Mouse (Mus musculus) bone marrow macrophage, adult 2 months (primary cell): ENCODE measurements around the gene Cyb561d1. TPM values are rescaled to one million over a fixed set of nuclear protein-coding genes. Genes with fewer than 3 reads are reported as not detected.
A peak's percentile ranks its signal among the peaks of the same experiment; 100 is the strongest.
"Not testable (repeated sequence)": the region's sequence is repeated elsewhere in the genome, so short reads cannot be mapped to it uniquely, and the experiment has no call there.

Experiments
- H3K27ac ChIP-seq: 2 replicates; pipeline ENCODE4 v1.5.1; 2012; ENCODE audit warnings: low read depth, low read length; ENCODE audit not compliant: insufficient read depth
- H3K4me1 ChIP-seq: 2 replicates; pipeline ENCODE4 v1.6.1; 2012; ENCODE audit warnings: low read length; ENCODE audit not compliant: control insufficient read depth, insufficient read depth
- H3K4me3 ChIP-seq: 2 replicates; pipeline ENCODE4 v1.5.1; 2012; ENCODE audit warnings: mild to moderate bottlenecking, low read length, moderate library complexity; ENCODE audit not compliant: insufficient read depth
- CTCF ChIP-seq: IDR thresholded peaks from 2 replicates; pipeline ENCODE4 v1.5.1; 2012; ENCODE audit warnings: low read depth, mild to moderate bottlenecking, low read length, moderate library complexity
- POLR2A ChIP-seq: IDR thresholded peaks from 2 replicates; pipeline ENCODE4 v1.6.1; 2012; ENCODE audit warnings: mild to moderate bottlenecking, low read depth, low read length, borderline replicate concordance
- polyA plus RNA-seq: library from polyadenylated mRNA; stranded (reverse); fragments of >200 nt; gene quantifications from 2 replicates; pipeline ENCODE4 v1.2.4, GENCODE M21; 2012; ENCODE audit not compliant: missing spikeins, insufficient read depth, insufficient read length

Cyb561d1 gene
- 10.1 and 11.6 TPM in 2 replicates for polyA plus RNA-seq

DNA sequence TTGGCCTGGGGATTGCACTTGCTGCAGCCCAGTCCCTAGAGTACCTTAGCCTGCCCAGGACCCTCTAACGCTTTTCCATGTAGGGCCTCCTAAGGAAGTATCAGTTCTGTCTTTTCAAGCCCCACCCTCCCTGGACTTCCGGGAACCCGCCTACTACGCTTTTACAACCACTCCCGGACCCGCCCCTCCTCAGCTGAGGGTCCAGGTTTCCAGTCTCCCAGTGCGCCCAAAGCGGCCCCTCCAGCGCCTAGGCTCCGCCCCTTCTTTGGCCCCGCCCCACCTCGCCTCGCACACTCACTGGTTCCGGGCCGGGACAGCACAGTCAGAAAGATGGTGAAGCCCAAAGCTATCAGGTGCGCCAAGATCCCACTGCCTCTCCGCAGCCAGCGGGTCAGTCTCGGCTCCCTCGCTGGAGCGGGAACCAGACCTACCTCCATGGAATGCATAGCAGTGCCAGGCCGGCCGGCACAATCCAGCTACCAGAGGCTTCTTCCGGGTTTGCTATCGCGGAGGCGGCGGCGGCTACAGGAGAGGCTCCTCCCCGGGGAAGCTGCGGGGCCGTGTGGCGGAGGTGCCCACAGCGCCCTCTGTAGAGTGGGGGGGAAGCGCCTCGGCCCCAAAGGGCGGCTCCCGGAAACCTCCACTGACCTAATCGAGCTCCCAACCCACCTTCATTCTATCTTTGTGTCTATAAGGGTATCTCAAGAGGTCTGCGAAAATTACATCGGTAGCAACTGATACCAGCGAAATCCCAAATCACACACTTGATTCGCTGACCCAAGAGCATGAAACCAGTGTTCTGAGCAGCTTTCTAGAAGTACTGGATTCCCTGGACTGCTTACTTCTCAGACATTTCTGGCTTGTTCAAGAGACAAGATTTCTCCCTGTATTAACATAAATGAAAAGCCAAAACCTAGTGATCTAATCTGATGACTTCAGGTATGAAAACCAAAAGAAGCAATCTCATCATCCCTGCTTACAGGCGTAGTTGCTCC is at the start of gene Cyb561d1:
Gene Cyb561d1 (minus strand): TSS at position 884 of the 995 bp plus-strand sequence.
- peak; percentile 31; the same call in 1 of the 2 replicates for TF ChIP-seq CTCF
- TF ChIP-seq POLR2A = 0 out of 2 replicates have a peak, but pooled peaks have one; percentile 73
- Histone ChIP-seq H3K27ac (peak within 1 kb of the TSS; percentile 92), H3K4me3 (peak within 1 kb of the TSS; percentile 98), H3K4me1 (peaks cover 13% of the 10 kb centered on the region)

DNA sequence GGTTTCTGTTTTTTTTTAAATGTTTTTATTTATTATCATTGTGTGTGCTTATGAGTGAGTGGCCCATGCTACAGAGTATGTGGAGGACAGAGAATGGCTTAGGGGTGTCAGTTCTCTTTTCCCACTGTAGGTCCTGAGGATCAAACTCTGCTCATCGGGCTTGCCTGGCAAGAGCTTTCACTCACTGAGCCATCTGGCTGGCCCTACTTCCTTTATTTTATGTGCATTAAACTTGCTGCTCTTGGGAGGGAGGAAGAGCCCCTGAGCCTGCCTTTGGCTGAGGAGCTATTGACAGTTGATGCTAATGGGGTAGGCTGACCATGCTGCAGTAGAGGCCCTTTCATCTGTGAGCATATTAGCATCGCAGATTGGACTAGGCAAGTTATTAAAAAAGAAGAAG is 45.8 kb upstream of the Cyb561d1 start:
- Histone ChIP-seq H3K4me3 (no peak overlapping the region), H3K4me1 (peaks cover 8% of the 10 kb centered on the region), H3K27ac (no peak overlapping the region)
- TF ChIP-seq CTCF = no peak
- TF ChIP-seq POLR2A = no peak

DNA sequence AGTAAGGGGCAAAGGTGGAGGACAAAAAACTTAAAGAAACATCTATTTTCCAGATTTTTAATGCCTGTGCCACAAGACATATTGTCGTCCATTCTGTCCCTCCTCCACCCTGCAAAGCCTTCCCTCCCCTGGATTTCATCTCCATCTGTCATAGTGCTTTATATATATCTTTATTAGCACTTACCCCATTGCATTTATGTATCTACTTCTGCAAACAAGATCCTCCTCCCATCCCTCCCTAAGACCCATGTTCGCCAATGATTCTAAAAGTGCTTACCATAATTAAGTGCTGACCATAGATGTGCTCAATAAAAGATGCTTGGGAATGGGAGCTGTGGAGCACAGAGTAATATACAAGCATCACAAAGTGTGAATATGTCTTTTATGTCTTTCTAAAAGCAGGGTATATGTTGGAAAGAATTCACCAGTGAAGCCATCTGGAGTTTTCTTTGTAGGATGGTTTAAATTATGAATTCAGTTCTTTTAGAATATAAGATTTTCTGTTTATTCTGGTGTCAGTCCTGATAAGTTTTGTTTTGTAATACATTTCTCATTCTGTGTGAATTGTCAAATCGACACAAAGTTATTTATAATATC is 40.3 kb upstream of the Cyb561d1 start:
- Histone ChIP-seq H3K4me3 (no peak overlapping the region), H3K27ac (no peak overlapping the region), H3K4me1 (no peaks in the 10 kb centered on the region; the same call in 1 of the 2 replicates)
- TF ChIP-seq POLR2A = no peak
- no peak for TF ChIP-seq CTCF

DNA sequence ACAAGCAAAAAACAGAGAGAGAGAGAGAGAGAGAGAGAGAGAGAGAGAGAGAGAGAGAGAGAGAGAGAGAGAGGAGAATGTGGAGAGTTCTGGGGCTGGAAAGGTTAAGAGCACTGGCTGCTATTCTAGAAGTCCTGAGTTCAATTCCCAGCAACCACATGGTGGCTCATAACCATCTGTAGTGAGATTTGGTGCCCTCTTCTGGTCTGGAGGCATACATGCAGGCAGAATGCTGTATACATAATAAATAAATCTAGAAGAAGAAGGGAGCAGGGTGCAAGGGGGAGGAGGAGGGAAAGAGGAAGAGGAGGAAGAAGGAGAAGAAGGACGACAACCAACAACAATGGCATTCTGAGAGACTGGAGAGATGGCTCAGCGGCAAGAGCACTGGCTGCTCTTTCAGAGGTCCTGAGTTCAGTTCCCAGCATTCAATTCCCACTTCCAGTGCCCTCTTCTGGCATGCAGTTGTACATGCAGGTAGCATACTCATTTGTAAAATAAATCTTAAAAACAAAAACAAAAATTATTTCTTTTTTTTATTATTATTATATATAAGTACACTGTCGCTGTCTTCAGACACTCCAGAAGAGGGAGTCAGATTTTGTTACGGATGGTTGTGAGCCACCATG is 36.6 kb upstream of the Cyb561d1 start:
- H3K27ac ChIP-seq, H3K4me3 ChIP-seq: not testable (repeated sequence)
- peaks cover 10% of the 10 kb centered on the region for H3K4me1 ChIP-seq
- TF ChIP-seq CTCF = peak; percentile 29; the same call in 1 of the 2 replicates

DNA sequence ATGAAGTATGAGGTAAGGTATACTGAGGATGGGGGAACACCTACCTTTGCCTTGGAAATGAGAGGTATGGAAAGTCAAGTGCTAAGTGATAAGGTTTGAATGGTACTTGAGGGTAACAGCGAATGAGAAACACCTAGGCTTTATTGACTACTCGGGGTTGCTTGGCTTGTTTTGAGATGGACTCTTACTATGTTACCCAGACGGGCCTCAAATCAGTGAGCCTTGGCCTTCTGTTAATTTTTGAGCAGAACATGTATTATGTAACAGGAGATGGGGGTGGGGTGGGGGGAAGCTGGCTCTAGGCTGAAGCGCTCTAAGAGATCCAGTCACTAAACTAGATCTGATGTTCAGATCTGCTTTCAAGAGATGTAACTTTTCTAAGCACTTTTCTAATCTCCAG is 30.6 kb upstream of the Cyb561d1 start:
- H3K4me3 ChIP-seq = no peak overlapping the region
- H3K27ac ChIP-seq = peak overlapping the region; percentile 69
- peaks cover 19% of the 10 kb centered on the region for H3K4me1 ChIP-seq
- TF ChIP-seq POLR2A (no peak), CTCF (no peak)

DNA sequence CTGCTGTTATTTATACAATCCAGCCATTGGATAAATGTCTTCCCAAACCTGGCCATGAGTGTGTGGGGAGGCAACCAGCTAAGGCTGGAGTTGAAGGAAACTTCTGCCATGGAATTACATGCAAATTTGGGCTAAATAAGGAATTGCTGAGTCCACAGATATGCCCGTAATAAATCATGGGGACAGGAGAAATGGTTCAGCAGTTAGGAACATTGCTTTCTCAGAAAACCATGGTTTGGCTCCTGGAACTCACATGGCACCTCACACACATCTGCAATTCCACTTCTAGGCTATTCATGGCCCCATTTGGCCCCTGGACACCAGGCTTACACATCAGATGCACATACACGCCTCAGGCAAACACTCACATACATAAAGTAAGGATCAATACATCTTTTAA is 26.5 kb upstream of the Cyb561d1 start:
- TF ChIP-seq POLR2A (no peak), CTCF (no peak)
- no peak overlapping the region for H3K4me3 ChIP-seq
- H3K4me1 ChIP-seq = peaks cover 8% of the 10 kb centered on the region
- no peak overlapping the region for H3K27ac ChIP-seq

DNA sequence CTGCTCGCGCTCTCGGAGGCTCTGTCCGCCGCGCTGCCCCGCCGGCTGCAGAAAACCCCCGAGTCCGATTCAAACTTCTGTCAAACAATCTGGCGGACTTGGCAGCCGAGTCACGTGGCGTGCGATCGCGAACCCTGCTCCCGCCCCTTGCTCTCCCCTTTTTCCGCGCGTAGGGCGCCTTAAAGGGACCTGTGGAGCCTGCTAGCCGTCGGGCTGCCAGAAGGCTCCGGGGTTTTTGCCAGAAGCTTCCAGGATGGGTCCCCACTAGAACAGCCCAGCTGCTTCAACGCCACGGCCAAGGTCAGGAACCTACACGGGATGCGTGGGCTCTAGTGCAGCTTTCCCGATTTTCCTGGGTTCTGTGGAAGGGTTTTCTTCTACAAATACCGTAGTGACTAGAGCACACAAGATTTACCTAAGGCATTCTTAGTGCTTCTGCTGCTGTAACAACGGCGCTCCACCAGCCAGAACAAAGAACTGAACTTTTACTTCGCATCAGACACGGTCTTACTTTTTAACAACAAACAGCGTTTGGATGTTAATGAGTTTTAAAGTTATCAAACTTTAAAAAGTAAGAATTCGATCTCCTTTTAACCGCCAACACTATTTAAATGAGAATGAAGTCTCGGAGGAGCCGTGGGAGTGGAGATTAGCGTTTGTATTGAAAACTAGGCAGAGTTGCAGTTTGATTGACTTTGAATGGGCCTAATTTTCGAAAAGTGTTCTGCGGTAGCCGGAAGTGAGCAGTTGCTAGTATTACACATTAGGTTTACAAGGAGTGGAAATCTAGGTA is 25.7 kb upstream of the Cyb561d1 start, which contains the start of gene Sypl2:
Gene Sypl2 (minus strand): TSS at position 91 of the 793 bp plus-strand sequence.
- TF ChIP-seq CTCF (no peak), POLR2A (no peak)
- peak within 1 kb of the TSS; percentile 46 for H3K4me3 ChIP-seq
- no peak within 1 kb of the TSS for H3K27ac ChIP-seq
- peaks cover 5% of the 10 kb centered on the region for H3K4me1 ChIP-seq

DNA sequence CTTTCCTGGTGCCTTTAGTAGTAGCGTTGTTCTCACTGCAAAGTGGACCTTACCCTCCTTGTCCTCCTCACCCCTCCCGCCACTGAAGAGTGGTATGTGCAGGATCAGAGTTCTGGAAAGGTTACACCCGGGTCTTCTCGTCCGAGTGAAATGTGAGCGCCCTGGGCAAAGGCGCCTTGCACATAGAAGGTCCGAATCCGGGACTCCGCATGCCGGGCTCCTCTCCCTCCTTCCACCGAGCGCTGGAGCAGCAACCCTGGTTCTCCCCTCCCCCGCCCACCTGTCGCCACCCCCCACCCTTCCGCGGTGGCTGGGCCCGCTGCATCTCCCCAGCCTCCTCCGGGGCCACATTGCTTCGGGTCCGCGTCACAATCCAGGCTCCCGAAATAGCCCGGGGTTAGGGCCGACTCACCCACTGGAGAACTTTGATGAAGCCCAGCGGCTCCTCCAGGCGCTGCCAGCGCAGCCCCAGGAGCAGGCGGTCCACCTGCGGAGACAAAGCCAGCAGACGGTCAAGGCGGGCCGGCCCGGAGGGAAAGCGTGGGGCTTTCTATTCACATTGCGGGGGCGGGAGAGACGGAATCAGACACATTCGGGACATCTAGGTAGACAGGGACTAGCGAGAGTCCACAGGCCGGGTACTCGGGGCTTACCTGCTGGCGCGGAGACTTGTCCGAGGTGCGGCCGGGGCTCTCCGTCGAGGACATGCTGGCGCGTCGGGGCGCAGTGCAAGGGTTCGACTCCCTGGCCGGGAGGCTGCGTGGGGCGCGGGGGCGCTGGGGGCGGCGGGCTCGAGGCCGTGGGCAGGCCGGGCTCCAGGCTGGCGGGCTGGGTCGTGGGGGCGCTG is 24.9 kb upstream of the Cyb561d1 start:
- peak overlapping the region; percentile 46 for H3K4me3 ChIP-seq
- TF ChIP-seq POLR2A (no peak), CTCF (no peak)
- H3K27ac ChIP-seq = no peak overlapping the region
- no peaks in the 10 kb centered on the region for H3K4me1 ChIP-seq
